Mouse (Mus musculus): ENCODE measurements around the gene Ankrd33. TPM values are rescaled to one million over a fixed set of nuclear protein-coding genes. Genes with fewer than 3 reads are reported as not detected.

Gene Ankrd33
- total and polyA plus RNA-seq, 3 experiments = not detected

DNA sequence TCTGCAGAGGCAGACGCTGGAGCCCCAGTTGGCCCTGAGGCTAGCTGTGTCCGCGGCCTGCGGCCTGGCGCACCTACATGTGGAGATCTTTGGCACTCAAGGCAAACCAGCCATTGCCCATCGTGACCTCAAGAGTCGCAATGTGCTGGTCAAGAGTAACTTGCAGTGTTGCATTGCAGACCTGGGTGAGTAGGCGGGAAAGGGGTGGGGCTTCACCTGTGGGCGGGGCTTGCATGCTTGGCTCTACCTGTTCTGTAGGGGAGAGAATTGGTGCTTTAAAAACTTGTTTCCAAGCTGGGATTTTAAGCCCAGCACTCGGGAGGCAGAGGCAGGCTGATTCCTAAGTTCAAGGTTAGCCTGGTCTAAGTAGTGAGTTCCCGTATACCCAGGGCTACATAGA is 21.9 kb downstream of the Ankrd33 start:
- peaks cover 0 to 2% of the 10 kb centered on the region in 2 experiments; a peak in 2 of 4 replicates for H3K27me3 ChIP-seq (ENCODE audit: control insufficient read depth in 1 of 2, insufficient read depth in 2 of 2, low read length in 2 of 2)
- H3K79me2 ChIP-seq (ENCODE audit: control insufficient read depth, insufficient read depth, low read length, poor library complexity) = no peaks in the 10 kb centered on the region
- H3K4me1 ChIP-seq (ENCODE audit: control insufficient read depth in 1 of 2, insufficient read depth in 2 of 2, low read length in 2 of 2) = peaks cover 17 to 38% of the 10 kb centered on the region in 2 experiments
- no peak overlapping the region for H3K27ac ChIP-seq (ENCODE audit: control insufficient read depth, low read depth, low read length)
- H3K9ac ChIP-seq (ENCODE audit: control insufficient read depth, low read depth, low read length, poor library complexity, severe bottlenecking) = no peak overlapping the region
- H3K36me3 ChIP-seq (ENCODE audit: control insufficient read depth in 1 of 2, insufficient read depth in 2 of 2, low read length in 2 of 2) = peaks cover 0 to 31% of the 10 kb centered on the region in 2 experiments; a peak in 2 of 4 replicates
- no peak for DNase-seq (ENCODE audit: low read depth, low spot score)
- TF ChIP-seq ZNF384 (IDR thresholded peaks at IDR 0.05; ENCODE audit: low read depth, low read length) = no peak
- TF ChIP-seq MXI1 (IDR thresholded peaks at IDR 0.05; ENCODE audit: low read depth, low read length) = no peak
- no peak for TF ChIP-seq USF1 (IDR thresholded peaks at IDR 0.05; ENCODE audit: low read depth, low read length)
- no peak for TF ChIP-seq ZMIZ1 (IDR thresholded peaks at IDR 0.05; ENCODE audit: low read depth, low read length)
- TF ChIP-seq POLR2AphosphoS5 (IDR thresholded peaks at IDR 0.05; ENCODE audit: borderline replicate concordance, low read depth, low read length) = no peak
- no peak for TF ChIP-seq SIN3A (IDR thresholded peaks at IDR 0.05; ENCODE audit: low read length)
- TF ChIP-seq SMC3 (IDR thresholded peaks at IDR 0.05; ENCODE audit: low read depth, low read length) = no peak
- TF ChIP-seq MAX (IDR thresholded peaks at IDR 0.05; ENCODE audit: low read length) = no peak
- TF ChIP-seq KAT2A (conservative IDR thresholded peaks at IDR 0.05; ENCODE audit: low read depth, low read length) = no peak
- no peak for TF ChIP-seq NELFE (IDR thresholded peaks at IDR 0.05; ENCODE audit: low read depth, low read length)
- no peak for TF ChIP-seq E2F4 (IDR thresholded peaks at IDR 0.05; ENCODE audit: borderline replicate concordance, low read depth, low read length)
- TF ChIP-seq MYC (IDR thresholded peaks at IDR 0.05; ENCODE audit: low read depth, low read length) = no peak
- no peak for TF ChIP-seq USF2 (IDR thresholded peaks at IDR 0.05; ENCODE audit: borderline replicate concordance in 1 of 2, insufficient read depth in 1 of 2, low read depth in 1 of 2, low read length in 2 of 2)
- no peak for TF ChIP-seq POLR2A (IDR thresholded peaks at IDR 0.05; ENCODE audit: control insufficient read depth in 1 of 2, insufficient read depth in 1 of 2, low read depth in 1 of 2, low read length in 2 of 2, poor library complexity in 1 of 2)
- no peak for TF ChIP-seq MAZ (IDR thresholded peaks at IDR 0.05; ENCODE audit: low read depth, low read length)
- no peak for TF ChIP-seq MAFK (IDR thresholded peaks at IDR 0.05; ENCODE audit: borderline replicate concordance, low read depth, low read length)
- no peak for TF ChIP-seq UBTF (IDR thresholded peaks at IDR 0.05; ENCODE audit: borderline replicate concordance, insufficient read depth, low read depth, low read length)
- TF ChIP-seq HCFC1 (IDR thresholded peaks at IDR 0.05; ENCODE audit: low read depth, low read length) = no peak
- TF ChIP-seq ZKSCAN1 (IDR thresholded peaks at IDR 0.05; ENCODE audit: low read depth, low read length) = no peak
- no peak overlapping the region for H3K4me3 ChIP-seq (ENCODE audit: control insufficient read depth in 1 of 2, insufficient read depth in 1 of 2, low read depth in 2 of 2, low read length in 2 of 2)
- H3K9me3 ChIP-seq (replicated peaks; ENCODE audit: insufficient read depth, low read length) = no peaks in the 10 kb centered on the region

DNA sequence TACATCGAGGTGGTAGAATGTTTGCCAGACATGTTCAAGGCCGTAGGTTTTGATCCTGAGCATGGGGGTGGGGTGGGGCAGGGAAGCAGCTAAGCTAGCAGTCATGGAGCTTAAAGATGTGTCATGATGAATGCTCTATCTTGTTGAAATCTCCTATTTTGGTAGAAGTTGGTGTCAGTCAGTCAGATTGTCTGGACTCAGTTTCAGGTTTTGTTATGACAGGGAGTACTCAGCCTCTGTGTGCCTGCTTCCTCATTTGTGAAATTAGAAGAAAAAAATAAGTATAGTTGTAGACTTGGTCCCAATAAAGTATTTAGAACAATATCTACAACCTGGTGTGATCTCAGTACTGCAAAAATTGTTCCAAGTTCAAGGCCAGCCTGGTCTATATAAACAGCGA is 23.1 kb downstream of the Ankrd33 start:
- Histone ChIP-seq H3K4me3 (ENCODE audit: control insufficient read depth in 1 of 2, insufficient read depth in 1 of 2, low read depth in 2 of 2, low read length in 2 of 2) (no peak overlapping the region), H3K36me3 (ENCODE audit: control insufficient read depth in 1 of 2, insufficient read depth in 2 of 2, low read length in 2 of 2) (peaks cover 0 to 37% of the 10 kb centered on the region in 2 experiments; a peak in 2 of 4 replicates), H3K79me2 (ENCODE audit: control insufficient read depth, insufficient read depth, low read length, poor library complexity) (no peaks in the 10 kb centered on the region), H3K9ac (ENCODE audit: control insufficient read depth, low read depth, low read length, poor library complexity, severe bottlenecking) (no peak overlapping the region), H3K27me3 (ENCODE audit: control insufficient read depth in 1 of 2, insufficient read depth in 2 of 2, low read length in 2 of 2) (no peaks in the 10 kb centered on the region), H3K27ac (ENCODE audit: control insufficient read depth, low read depth, low read length) (no peak overlapping the region), H3K9me3 (replicated peaks; ENCODE audit: insufficient read depth, low read length) (no peaks in the 10 kb centered on the region), H3K4me1 (ENCODE audit: control insufficient read depth in 1 of 2, insufficient read depth in 2 of 2, low read length in 2 of 2) (peaks cover 17 to 46% of the 10 kb centered on the region in 2 experiments)
- TF ChIP-seq BHLHE40 (IDR thresholded peaks at IDR 0.05; ENCODE audit: borderline replicate concordance, low read depth, low read length) = no peak
- no peak for TF ChIP-seq NELFE (IDR thresholded peaks at IDR 0.05; ENCODE audit: low read depth, low read length)
- peak; percentile 48 for TF ChIP-seq ZNF384 (IDR thresholded peaks at IDR 0.05; ENCODE audit: low read depth, low read length)
- TF ChIP-seq RAD21 (IDR thresholded peaks at IDR 0.05; ENCODE audit: low read depth, low read length) = no peak
- no peak for TF ChIP-seq NRF1 (IDR thresholded peaks at IDR 0.05; ENCODE audit: insufficient read depth, low read depth, low read length, poor library complexity, severe bottlenecking)
- no peak for TF ChIP-seq MAFK (IDR thresholded peaks at IDR 0.05; ENCODE audit: borderline replicate concordance, low read depth, low read length)
- TF ChIP-seq RCOR1 (IDR thresholded peaks at IDR 0.05; ENCODE audit: low read depth, low read length) = no peak
- peak; percentile 44 for DNase-seq (ENCODE audit: low read depth, low spot score)
